Mouse (Mus musculus): ENCODE results near the gene Ldhal6b.
"Not testable (repeated sequence)": the region's sequence is repeated elsewhere in the genome, so short reads cannot be mapped to it uniquely, and the experiment has no call there.

GRCm38 (mm10) chr17:5442403-5442802 is 23.8 kb upstream of the Ldhal6b start:
- not testable (repeated sequence) for TF ChIP-seq CTCF, EP300 (IDR thresholded peaks at IDR 0.05)

Data from lung, postnatal 0 days (tissue).